Mouse (Mus musculus) ovary, postnatal 10 days (tissue): ENCODE measurements at regions not wholly inside any gene's neighbourhood (a gene's known extent, or its start where the extent isn't known, plus 50 kb on each side); places are given as distances from the start of the nearest gene placed in this dataset.

ENCODE experiments used
- DNase-seq: peaks from one replicate; pipeline ENCODE4 v3.0.0; 2022; ENCODE audit warnings: low spot score

DNA sequence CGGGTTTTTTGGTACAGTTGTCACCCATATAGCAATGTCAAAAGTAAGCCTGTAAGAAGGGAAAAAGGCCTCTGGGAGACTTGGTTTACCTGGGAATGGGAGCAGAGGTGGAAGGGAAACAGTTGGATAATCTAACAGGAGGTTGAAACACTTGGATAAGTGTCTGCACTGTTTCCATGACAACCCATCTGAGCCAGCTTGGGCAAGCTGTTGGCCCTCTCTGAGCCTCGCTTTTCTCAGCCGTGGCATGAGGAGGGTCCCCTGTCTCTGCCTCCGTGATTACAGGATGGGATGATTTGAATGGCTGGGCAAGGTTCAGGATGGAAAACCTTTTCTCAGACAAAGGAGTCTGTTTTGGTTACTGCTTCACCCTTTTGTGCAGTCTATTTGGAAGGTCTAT, 265.6 kb downstream of the Emp1 start:
- DNase-seq: no peak

DNA sequence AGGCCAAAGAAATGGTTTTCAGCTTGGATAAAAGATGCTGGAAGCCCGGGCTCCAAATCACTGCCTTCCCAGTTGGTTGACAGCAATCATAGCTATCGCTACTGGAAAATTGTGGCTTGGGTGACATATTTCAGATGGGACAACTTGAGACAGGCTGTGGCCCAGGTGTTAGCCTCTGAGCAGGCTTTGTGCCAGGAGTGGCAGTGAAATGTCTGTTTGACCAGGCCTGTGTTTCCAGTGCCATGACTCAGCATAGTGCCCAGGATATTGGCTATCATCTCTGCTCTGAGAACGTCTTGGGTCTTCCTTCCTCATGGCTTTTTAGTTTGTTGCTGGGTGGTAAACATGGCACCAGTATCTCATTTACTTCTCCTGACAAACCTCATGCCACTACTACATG, 266.9 kb downstream of the Emp1 start:
- DNase-seq: no peak

DNA sequence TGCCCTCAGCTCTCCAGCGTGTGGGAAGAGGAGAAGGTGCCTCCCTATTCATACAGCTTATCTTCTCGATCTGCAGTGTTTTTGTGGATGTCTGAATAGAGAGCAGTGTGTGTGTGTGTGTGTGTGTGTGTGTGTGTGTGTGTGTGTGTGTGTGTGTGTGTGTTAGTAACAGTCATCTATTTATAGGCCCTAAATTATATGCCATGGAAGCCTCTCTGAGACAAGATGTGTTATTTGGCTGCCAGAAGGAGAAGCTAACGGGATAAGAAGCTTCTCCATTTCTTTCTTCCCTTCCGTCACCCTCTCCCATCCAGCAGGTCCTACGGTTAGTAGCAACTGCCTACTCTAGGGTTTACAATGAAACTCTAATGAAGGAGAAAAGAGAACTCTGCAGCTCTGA, 270.3 kb downstream of the Emp1 start:
- DNase-seq: no peak

DNA sequence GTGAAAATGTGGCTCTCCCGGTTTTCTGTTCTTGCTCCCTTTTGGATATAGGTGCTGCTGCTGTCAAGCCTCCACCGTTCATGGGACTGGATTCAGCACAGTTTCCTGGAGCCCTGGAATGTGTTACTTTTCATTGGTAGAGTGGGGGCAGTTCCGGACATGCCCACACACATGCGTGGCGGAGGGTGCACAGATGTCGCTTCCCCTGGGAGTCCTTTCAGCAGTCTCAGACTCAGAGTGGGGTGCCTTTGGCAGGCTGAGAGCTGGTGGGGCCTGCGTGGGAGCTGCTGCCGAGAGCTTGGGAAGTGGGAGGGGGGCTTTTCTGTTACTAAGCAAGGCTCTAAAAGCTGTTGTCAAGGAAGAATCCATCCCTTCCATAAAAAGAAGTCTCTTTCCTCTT, 274.3 kb downstream of the Emp1 start:
- no peak for DNase-seq

DNA sequence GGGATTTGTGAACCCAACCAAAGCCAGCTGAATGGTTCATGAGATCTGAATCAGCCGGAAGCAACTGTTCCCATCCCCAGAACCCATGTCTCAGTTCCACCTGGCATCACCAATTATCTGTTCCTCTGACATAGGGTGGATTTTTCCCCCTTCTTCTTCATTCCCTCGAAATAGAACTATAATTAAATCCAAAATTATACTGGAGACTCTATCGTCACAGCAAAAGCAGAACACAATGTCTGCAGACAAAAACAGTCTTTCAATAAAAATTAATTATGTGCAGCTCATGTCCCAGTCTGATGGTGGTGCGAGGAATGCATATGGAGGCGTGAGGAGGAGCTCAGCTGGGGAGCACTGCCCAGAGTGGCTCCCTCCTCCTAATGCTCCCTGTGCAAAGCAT, 280.4 kb downstream of the Emp1 start:
- DNase-seq: no peak

DNA sequence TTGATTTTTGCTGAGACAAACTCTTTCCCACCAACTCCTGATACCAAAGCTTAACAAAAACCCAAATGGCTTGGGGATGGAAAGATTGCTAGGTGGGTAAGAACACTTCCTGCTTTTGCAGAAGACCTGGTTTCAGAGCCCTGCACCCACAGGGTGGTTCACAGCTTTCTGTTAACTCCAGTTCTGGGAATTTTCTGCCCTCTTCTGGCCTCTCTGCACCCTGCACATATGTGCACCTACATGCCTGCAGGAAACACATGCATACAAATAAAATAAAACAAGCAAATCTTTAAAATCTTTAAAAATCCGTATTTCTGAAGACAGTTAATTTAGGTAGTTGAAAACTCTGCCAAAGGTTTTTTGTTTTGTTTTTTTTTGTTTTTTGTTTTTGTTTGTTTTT, 283.8 kb downstream of the Emp1 start:
- DNase-seq: no peak

DNA sequence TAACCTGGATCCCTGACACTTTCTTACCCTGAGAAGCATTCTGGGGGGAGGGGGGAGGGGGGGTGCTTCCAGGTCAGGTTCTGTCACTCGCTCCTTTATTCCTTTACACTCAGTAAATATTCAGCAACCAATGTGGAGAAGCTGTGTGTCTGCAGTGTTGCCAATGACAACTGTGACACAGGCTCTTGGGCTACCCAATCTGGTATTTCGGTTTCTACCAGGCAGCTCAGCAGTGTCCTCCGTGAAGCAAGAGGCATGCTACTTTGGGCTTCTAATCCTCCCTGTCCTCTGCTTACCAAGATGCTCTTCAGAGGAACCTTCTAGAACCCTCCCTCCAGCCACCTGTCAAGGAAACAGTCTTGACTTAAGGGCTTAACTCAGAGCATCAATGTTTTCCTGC, 290.7 kb downstream of the Emp1 start:
- no peak for DNase-seq

DNA sequence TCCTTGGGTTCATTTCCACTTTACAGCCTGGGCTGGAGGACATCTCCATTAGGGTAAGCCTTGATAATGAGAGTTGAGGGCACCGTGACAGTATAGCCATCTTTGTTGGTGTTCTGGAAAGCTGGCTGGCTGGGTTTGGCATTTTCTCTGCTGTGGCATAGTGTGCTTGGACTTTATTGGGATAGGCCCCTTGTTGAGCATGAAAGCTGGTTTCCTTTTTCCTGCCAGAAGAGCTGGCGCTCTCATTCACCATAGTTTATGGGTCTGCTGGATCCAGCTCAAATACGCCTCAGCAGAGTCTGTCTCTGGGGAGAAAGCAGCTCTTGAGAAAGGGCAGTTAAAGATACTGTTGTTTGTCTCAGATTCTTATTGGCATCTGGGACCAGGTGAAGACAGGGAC, 300.0 kb downstream of the Emp1 start:
- no peak for DNase-seq

DNA sequence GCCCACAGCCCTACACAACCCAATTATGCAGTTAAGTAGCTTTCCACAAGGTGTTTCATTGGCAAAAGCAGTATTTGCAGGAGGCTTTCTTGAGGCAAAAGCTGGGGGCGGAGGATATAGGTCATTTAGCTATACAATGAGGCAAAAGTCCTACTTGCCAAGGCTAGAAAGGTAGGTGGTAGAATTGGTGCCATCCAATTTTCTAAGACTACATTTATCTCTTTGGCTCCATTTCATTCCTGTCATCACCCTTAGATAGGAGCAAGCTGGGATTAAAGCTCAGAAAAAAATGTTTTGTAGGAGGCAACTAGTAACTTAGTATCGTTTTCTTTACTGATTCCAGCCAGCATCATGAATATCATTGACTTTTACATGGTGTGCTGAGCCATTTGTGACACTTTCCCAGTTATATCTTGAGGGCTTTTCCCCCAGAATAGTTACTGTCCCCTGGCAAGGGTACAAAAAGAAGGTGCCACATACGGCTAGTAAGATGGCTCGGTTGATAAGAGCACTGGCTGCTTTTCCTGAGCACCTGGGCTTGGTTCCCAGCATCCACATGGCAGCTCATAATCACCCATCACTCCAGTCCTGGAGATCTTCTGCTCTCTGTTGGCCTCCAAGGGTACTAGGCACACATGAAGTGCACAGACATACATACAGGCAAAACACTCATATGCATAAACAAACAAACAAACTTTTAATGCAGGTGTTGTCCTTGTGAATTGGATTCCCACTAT, 300.6 kb downstream of the Emp1 start:
- DNase-seq: no peak
